Mouse (Mus musculus) myocyte (in vitro differentiated cells): Measurements from ENCODE around the gene St8sia1.
"Not testable (repeated sequence)": the region's sequence is repeated elsewhere in the genome, so short reads cannot be mapped to it uniquely, and the experiment has no call there.

Experiments used
- MAX ChIP-seq: IDR thresholded peaks from one replicate; pipeline ENCODE4 v1.6.1; 2011; ENCODE audit warnings: low read depth, mild to moderate bottlenecking, control low read depth
- MYOD1 ChIP-seq, 3 experiments: IDR thresholded peaks; one replicate each; pipeline ENCODE4 v1.6.1; 2011; ENCODE audit warnings: control low read depth in 2 of 3, low read depth in 2 of 3, mild to moderate bottlenecking in 2 of 3, moderate library complexity in 1 of 3; ENCODE audit not compliant: insufficient read length in 2 of 3, control insufficient read depth in 1 of 3
- MYOG ChIP-seq, 3 experiments: IDR thresholded peaks; one replicate each; pipeline ENCODE4 v1.6.1; 2011; ENCODE audit warnings: control low read depth in 2 of 3, low read depth in 2 of 3, mild to moderate bottlenecking in 2 of 3; ENCODE audit not compliant: insufficient read length in 2 of 3, control insufficient read depth in 1 of 3, insufficient read depth in 1 of 3
- POLR2A ChIP-seq: IDR thresholded peaks from one replicate; pipeline ENCODE4 v1.6.1; 2011; ENCODE audit warnings: low read depth, mild to moderate bottlenecking, control low read depth, moderate library complexity; ENCODE audit not compliant: insufficient read length
- POLR2AphosphoS2 ChIP-seq: IDR thresholded peaks from one replicate; pipeline ENCODE4 v1.6.1; 2011; ENCODE audit warnings: low read depth, control low read depth; ENCODE audit not compliant: insufficient read length
- SRF ChIP-seq: IDR thresholded peaks from one replicate; pipeline ENCODE4 v1.6.1; 2011; ENCODE audit warnings: low read depth; ENCODE audit not compliant: control insufficient read depth, insufficient read length
- TCF12 ChIP-seq: IDR thresholded peaks from one replicate; pipeline ENCODE4 v1.6.1; 2011; ENCODE audit warnings: mild to moderate bottlenecking, control low read depth; ENCODE audit not compliant: poor library complexity, insufficient read depth, severe bottlenecking
- TCF3 ChIP-seq: IDR thresholded peaks from one replicate; pipeline ENCODE4 v1.6.1; 2011; ENCODE audit warnings: low read depth, control low read depth; ENCODE audit not compliant: insufficient read length
- USF1 ChIP-seq: IDR thresholded peaks from one replicate; pipeline ENCODE4 v1.6.1; 2011; ENCODE audit warnings: low read depth, mild to moderate bottlenecking, control low read depth, moderate library complexity

GRCm38 (mm10) chr6:142986706-142987105, 22.5 kb upstream of the St8sia1 start:
- TF ChIP-seq POLR2A; POLR2AphosphoS2; MAX; TCF3; TCF12; USF1; MYOD1 (IDR thresholded peaks at IDR 0.05; ENCODE audit: control insufficient read depth in 1 of 3, insufficient read length in 2 of 3, low read depth in 2 of 3); SRF; MYOG (IDR thresholded peaks at IDR 0.05; ENCODE audit: control insufficient read depth in 1 of 3, insufficient read depth in 1 of 3, insufficient read length in 2 of 3, low read depth in 2 of 3): not testable (repeated sequence)
